Mouse (Mus musculus): ENCODE results near the gene Ccdc127.

DNA sequence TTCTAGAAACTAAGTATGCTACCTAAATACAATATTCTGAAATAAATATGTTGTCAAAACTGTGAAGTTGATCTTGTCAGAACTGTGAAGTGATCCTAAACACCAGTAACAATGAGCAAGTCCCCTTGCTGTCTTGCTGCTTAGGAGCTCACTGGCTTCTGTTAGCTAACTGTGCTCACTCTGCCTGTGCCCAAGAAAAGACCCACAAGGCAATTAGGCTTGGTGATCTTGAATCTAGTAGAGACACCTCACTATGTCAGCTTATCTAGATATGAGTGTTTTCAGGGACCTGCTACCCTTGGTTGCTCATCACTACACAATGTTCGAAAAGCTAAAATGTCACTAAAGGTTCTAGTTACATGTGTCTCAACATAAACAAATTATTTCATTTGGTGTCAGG is 44.3 kb upstream of the Ccdc127 start:
- no peak for TF ChIP-seq CTCF (IDR thresholded peaks at IDR 0.05; ENCODE audit: extremely low read depth, insufficient read depth, insufficient read length, insufficient replicate concordance)
- no peak for TF ChIP-seq POLR2A (IDR thresholded peaks at IDR 0.05; ENCODE audit: low read depth, low read length)
